Comparison of ENCODE assay signal across 8 mouse cellular contexts in the genomic region with DNA sequence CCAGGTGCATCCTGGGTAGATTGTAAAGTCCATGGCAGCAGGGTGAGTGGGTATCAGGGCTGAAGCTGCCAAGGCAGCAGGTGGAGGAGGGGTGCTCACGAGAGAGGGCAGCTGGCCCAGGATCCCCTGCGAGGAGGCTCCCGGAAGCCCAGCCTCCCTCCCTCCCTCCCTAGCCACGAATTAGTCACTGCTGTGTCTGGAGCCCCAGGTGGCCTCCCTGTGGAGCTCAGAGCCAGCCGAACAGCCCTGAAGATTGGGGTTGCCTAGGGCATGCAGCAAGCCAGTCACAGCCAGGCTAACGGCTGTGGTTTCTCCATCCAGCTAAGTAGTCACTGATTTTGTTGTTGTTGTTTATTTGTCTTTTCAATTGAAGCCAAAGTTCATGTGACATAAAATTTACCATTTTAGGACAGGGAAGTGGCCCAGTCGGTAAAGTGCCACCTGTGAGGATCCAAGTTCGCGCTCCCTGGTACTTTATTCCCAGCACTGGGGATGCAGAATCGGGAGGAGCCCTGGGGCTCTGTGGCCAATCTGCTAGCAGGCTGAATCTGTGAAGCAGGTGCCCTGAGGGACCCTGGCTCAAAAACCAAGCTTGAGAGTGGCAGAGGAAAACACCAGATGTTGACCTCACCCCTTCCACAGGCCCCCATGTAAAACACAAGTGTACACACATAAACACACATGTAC. TPM values are rescaled to one million over a fixed set of nuclear protein-coding genes. Genes with fewer than 3 reads are reported as not detected.
A peak's percentile ranks its signal among the peaks of the same experiment; 100 is the strongest.
DNase-seq lines count a peak whose midpoint lies in the region; ATAC-seq and TF ChIP-seq lines count a peak whose summit lies in the region.

No protein-coding gene starts in this region.

- H3K9ac ChIP-seq in hindbrain, embryonic 14.5 days = no peak overlapping the region

- no peak for TF ChIP-seq POLR2A in lung, adult 2 months (IDR thresholded peaks at IDR 0.05; ENCODE audit: borderline replicate concordance, extremely low read depth, low read depth, low read length)

- H3K4me1 ChIP-seq in embryonic facial prominence, embryonic 10.5 days = peaks cover 33% of the 10 kb centered on the region
- H3K4me1 ChIP-seq in hindbrain, embryonic 14.5 days (replicated peaks; ENCODE audit: control insufficient read depth, insufficient read depth, low read length) = peaks cover 3% of the 10 kb centered on the region; the same call in 1 of the 2 replicates
- H3K4me1 ChIP-seq in lung, adult 2 months (ENCODE audit: control insufficient read depth, insufficient read depth, low read length) = no peaks in the 10 kb centered on the region

- H3K9me3 ChIP-seq in embryonic facial prominence, embryonic 10.5 days = peaks cover 8% of the 10 kb centered on the region; the same call in 1 of the 2 replicates
- H3K9me3 ChIP-seq in hindbrain, embryonic 14.5 days (ENCODE audit: control insufficient read depth, low read length) = no peaks in the 10 kb centered on the region; the same call in 1 of the 2 replicates

- H3K4me3 ChIP-seq in embryonic facial prominence, embryonic 10.5 days = peak overlapping the region; percentile 41
- H3K4me3 ChIP-seq in hindbrain, embryonic 14.5 days (replicated peaks; ENCODE audit: low read length) = no peak overlapping the region
- no peak overlapping the region for H3K4me3 ChIP-seq in lung, adult 2 months (replicated peaks; ENCODE audit: extremely low read depth, low read depth, low read length)

- TF ChIP-seq CTCF in lung, adult 2 months (IDR thresholded peaks at IDR 0.05; ENCODE audit: insufficient read depth, low read length) = no peak

- H3K27me3 ChIP-seq in embryonic facial prominence, embryonic 10.5 days (replicated peaks; ENCODE audit: low read depth, poor library complexity, severe bottlenecking) = peaks cover 23% of the 10 kb centered on the region
- no peaks in the 10 kb centered on the region for H3K27me3 ChIP-seq in hindbrain, embryonic 14.5 days (ENCODE audit: control insufficient read depth, insufficient read depth, low read length)

- ATAC-seq in cerebellum, adult (ENCODE audit: insufficient number of reproducible peaks, low FRiP score, low TSS enrichment) = peak; percentile 34; the same call in 1 of the 2 replicates
- ATAC-seq in hindbrain, embryonic 14.5 days (ENCODE audit: low FRiP score) = peak; percentile 68; the same call in 1 of the 2 replicates

- WGBS in embryonic facial prominence, embryonic 10.5 days = 8% methylated on average over 10 of the region's 10 CpGs
- WGBS in hindbrain, embryonic 14.5 days = 9% methylated on average over 10 of the region's 10 CpGs
- WGBS in lung, adult 2 months = 15% methylated on average over 10 of the region's 10 CpGs

- no peak for DNase-seq in cerebellum, postnatal 4 days (ENCODE audit: low spot score in 2 of 2)
- peak; percentile 59 for DNase-seq in R1 (ENCODE audit: low read depth, low spot score)
- peak; percentile 68 for DNase-seq in embryonic facial prominence, embryonic 10.5 days (ENCODE audit: low spot score)
- DNase-seq in hindbrain, embryonic 14.5 days (ENCODE audit: low spot score) = peak; percentile 35
- DNase-seq in mesoderm, embryonic 11.5 days (ENCODE audit: low read depth, low spot score) = peak; percentile 56
- peak; percentile 62 for DNase-seq in thymus, postnatal 25 days
- DNase-seq in lung, adult 2 months = no peak

- H3K36me3 ChIP-seq in embryonic facial prominence, embryonic 10.5 days (replicated peaks) = no peaks in the 10 kb centered on the region
- H3K36me3 ChIP-seq in hindbrain, embryonic 14.5 days (replicated peaks; ENCODE audit: control insufficient read depth, insufficient read depth) = no peaks in the 10 kb centered on the region

- H3K27ac ChIP-seq in embryonic facial prominence, embryonic 10.5 days (replicated peaks) = peak overlapping the region; percentile 52; the same call in 1 of the 2 replicates
- no peak overlapping the region for H3K27ac ChIP-seq in hindbrain, embryonic 14.5 days

- no peak overlapping the region for H3K4me2 ChIP-seq in hindbrain, embryonic 14.5 days (replicated peaks)

RNA-seq across cellular contexts. Expression of a gene that starts 10.4 kb away (rescaled TPM):
- polyA plus RNA-seq in embryonic facial prominence, embryonic 10.5 days (2016; fragmentation: Nextera tagmentation; extraction: Ambion mirVana) = 0.20 and 1.6 TPM in 2 replicates
- 4.3 and 4.9 TPM in 2 replicates for polyA plus RNA-seq in hindbrain, embryonic 14.5 days (2014; fragmentation: Nextera tagmentation; extraction: Ambion mirVana)
- polyA plus RNA-seq in lung, adult 2 months (2012; rRNA removed) = 5.0 and 6.1 TPM in 2 replicates

Comparison
In these comparisons a context has a peak if more than half of its experiments do, and no peak if none do; other contexts are left out.
1. DNase-seq: peak in R1 (single experiment), embryonic facial prominence, embryonic 10.5 days (single experiment), hindbrain, embryonic 14.5 days (single experiment), mesoderm, embryonic 11.5 days (single experiment) and thymus, postnatal 25 days (single experiment); none in cerebellum, postnatal 4 days (0 of 2) and lung, adult 2 months (single experiment).